In the genomic region with DNA sequence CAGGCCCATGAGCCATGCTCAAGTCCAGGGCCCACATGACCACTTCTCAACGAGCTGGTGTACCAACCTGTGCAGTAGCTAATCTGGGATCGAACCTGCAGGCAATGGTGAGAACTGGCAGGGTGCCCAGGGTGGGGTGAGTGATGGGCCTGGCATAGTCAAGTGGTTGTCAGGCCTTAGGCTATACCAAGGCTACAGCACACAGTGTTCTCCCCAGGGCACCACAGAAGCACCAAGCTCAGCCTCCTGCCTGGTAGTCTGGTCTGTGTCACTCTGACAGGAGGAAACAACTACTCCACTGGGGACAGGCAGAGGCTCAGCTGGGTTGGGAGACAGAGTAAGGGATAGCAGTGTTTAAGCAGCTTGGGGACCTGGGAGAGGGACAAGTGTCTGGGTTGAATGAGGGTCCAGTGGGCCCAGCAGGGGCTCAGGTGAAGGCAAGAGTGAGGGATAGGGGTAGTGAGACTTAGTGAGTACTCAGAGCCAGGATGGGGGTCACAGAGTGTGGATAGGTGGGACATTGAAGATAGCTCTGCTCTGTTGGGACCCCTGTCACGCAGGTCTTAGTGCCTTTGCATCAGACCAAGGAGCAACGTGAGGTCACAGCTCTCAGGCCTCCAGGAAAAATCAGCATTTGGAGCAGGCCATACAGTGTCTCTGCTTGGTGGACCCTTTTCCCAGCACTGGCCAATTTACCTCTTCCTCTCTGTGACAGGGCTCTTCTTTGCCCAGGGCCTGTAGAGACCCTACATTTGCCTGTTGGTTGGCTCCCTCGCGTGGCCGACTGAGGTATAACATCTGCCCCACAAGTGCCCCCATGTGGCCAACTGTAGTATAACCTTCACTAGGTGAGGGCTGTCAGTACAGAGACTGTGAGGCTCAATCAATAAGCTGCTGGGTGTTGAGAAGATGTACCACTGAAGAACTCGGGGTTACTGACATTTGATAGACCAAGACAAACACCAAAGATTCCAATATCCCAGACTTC, we compare ENCODE assay signal across 8 mouse cellular contexts. TPM values are rescaled to one million over a fixed set of nuclear protein-coding genes. Genes with fewer than 3 reads are reported as not detected.
DNase-seq lines count a peak whose midpoint lies in the region; ATAC-seq and TF ChIP-seq lines count a peak whose summit lies in the region.

No protein-coding gene starts in this region.

- H3K4me3 ChIP-seq in bone marrow macrophage, adult 2 months (ENCODE audit: insufficient read depth, low read length) = no peak overlapping the region
- H3K4me3 ChIP-seq in embryonic fibroblast, embryonic 13.5 days (ENCODE audit: insufficient read depth, low read length) = no peak overlapping the region
- no peak overlapping the region for H3K4me3 ChIP-seq in heart, embryonic 11.5 days (ENCODE audit: low read depth, low read length)
- H3K4me3 ChIP-seq in kidney, embryonic 15.5 days (replicated peaks) = no peak overlapping the region
- H3K4me3 ChIP-seq in liver, adult 2 months (ENCODE audit: insufficient read depth, low read depth, low read length) = no peak overlapping the region
- H3K4me3 ChIP-seq in stomach, embryonic 14.5 days (ENCODE audit: low read depth, low read length) = no peak overlapping the region

- no peaks in the 10 kb centered on the region for H3K36me3 ChIP-seq in heart, embryonic 11.5 days (ENCODE audit: control insufficient read depth, insufficient read depth, low read length)
- H3K36me3 ChIP-seq in kidney, embryonic 15.5 days = no peaks in the 10 kb centered on the region
- no peaks in the 10 kb centered on the region for H3K36me3 ChIP-seq in liver, adult 2 months (ENCODE audit: control insufficient read depth, insufficient read depth, low read length)
- no peaks in the 10 kb centered on the region for H3K36me3 ChIP-seq in stomach, embryonic 14.5 days (ENCODE audit: control insufficient read depth, insufficient read depth, low read length)

- H3K27me3 ChIP-seq in heart, embryonic 11.5 days (ENCODE audit: control insufficient read depth, insufficient read depth, low read length) = peaks cover 62% of the 10 kb centered on the region
- H3K27me3 ChIP-seq in kidney, embryonic 15.5 days = peaks cover 2% of the 10 kb centered on the region; the same call in 1 of the 2 replicates
- no peaks in the 10 kb centered on the region for H3K27me3 ChIP-seq in liver, adult 2 months (ENCODE audit: control insufficient read depth, insufficient read depth, low read length)
- no peaks in the 10 kb centered on the region for H3K27me3 ChIP-seq in stomach, embryonic 14.5 days (ENCODE audit: control insufficient read depth, insufficient read depth, low read length)

- H3K27ac ChIP-seq in bone marrow macrophage, adult 2 months (ENCODE audit: insufficient read depth, low read depth, low read length) = no peak overlapping the region
- no peak overlapping the region for H3K27ac ChIP-seq in embryonic fibroblast, embryonic 13.5 days (ENCODE audit: insufficient read depth, low read length)
- no peak overlapping the region for H3K27ac ChIP-seq in heart, embryonic 11.5 days (ENCODE audit: low read depth, low read length)
- H3K27ac ChIP-seq in kidney, embryonic 15.5 days = no peak overlapping the region
- no peak overlapping the region for H3K27ac ChIP-seq in liver, adult 2 months (replicated peaks; ENCODE audit: insufficient read depth, low read depth, low read length)
- H3K27ac ChIP-seq in stomach, embryonic 14.5 days (ENCODE audit: low read length) = no peak overlapping the region

- H3K4me1 ChIP-seq in bone marrow macrophage, adult 2 months (ENCODE audit: control insufficient read depth, insufficient read depth, low read length) = no peaks in the 10 kb centered on the region
- H3K4me1 ChIP-seq in embryonic fibroblast, embryonic 13.5 days (ENCODE audit: control insufficient read depth, insufficient read depth, low read length) = no peaks in the 10 kb centered on the region
- H3K4me1 ChIP-seq in heart, embryonic 11.5 days (ENCODE audit: control insufficient read depth, insufficient read depth, low read length) = peaks cover 4% of the 10 kb centered on the region; the same call in 1 of the 2 replicates
- H3K4me1 ChIP-seq in kidney, embryonic 15.5 days = 0 out of 2 replicates have a peak, but pooled peaks cover 4% of the 10 kb centered on the region
- H3K4me1 ChIP-seq in liver, adult 2 months (ENCODE audit: control insufficient read depth, insufficient read depth, low read length) = no peaks in the 10 kb centered on the region
- H3K4me1 ChIP-seq in stomach, embryonic 14.5 days (ENCODE audit: control insufficient read depth, insufficient read depth, low read length) = 0 out of 2 replicates have a peak, but pooled peaks cover 6% of the 10 kb centered on the region

- peak; percentile 88 to 91 for DNase-seq in B cell, adult 2 months
- peak; percentile 24 for DNase-seq in liver, adult 2 months (ENCODE audit: extremely low read depth, low read depth, low spot score)
- DNase-seq in natural killer cell, adult 2 months (ENCODE audit: low spot score in 2 of 2) = peak; percentile 77 to 78

- TF ChIP-seq POLR2A in bone marrow macrophage, adult 2 months (IDR thresholded peaks at IDR 0.05; ENCODE audit: borderline replicate concordance, low read depth, low read length) = no peak
- TF ChIP-seq POLR2A in embryonic fibroblast, embryonic 13.5 days (IDR thresholded peaks at IDR 0.05; ENCODE audit: low read depth, low read length) = no peak
- TF ChIP-seq POLR2A in liver, adult 2 months (IDR thresholded peaks at IDR 0.05; ENCODE audit: extremely low read depth, insufficient read depth, low read length) = no peak

- peak; percentile 100 for TF ChIP-seq CTCF in bone marrow macrophage, adult 2 months (IDR thresholded peaks at IDR 0.05; ENCODE audit: low read depth, low read length)
- TF ChIP-seq CTCF in embryonic fibroblast, embryonic 13.5 days (IDR thresholded peaks at IDR 0.05; ENCODE audit: borderline replicate concordance, insufficient read depth, low read length) = peak; percentile 99
- TF ChIP-seq CTCF in liver, adult 2 months (IDR thresholded peaks at IDR 0.05; ENCODE audit: low read depth, low read length) = peak; percentile 100

- H3K9ac ChIP-seq in heart, embryonic 11.5 days (ENCODE audit: low read depth, low read length) = no peak overlapping the region
- no peak overlapping the region for H3K9ac ChIP-seq in kidney, embryonic 15.5 days
- H3K9ac ChIP-seq in liver, adult 2 months (ENCODE audit: low read depth, low read length) = no peak overlapping the region
- H3K9ac ChIP-seq in stomach, embryonic 14.5 days (replicated peaks; ENCODE audit: low read depth, low read length) = no peak overlapping the region

- ATAC-seq in heart, embryonic 11.5 days (replicated peaks; ENCODE audit: insufficient number of reproducible peaks, low FRiP score, low TSS enrichment) = peak; percentile 58; the same call in 1 of the 2 replicates
- peak; percentile 76; the same call in 1 of the 2 replicates for ATAC-seq in kidney, embryonic 15.5 days (replicated peaks; ENCODE audit: low FRiP score)
- peak; percentile 60 for ATAC-seq in stomach, embryonic 14.5 days (ENCODE audit: insufficient number of reproducible peaks, insufficient read depth, low FRiP score, low read depth)

- H3K79me2 ChIP-seq in liver, adult 2 months (ENCODE audit: control insufficient read depth, insufficient read depth, low read length) = no peaks in the 10 kb centered on the region

- no peaks in the 10 kb centered on the region for H3K9me3 ChIP-seq in heart, embryonic 11.5 days (replicated peaks; ENCODE audit: control insufficient read depth, low read length)
- no peaks in the 10 kb centered on the region for H3K9me3 ChIP-seq in kidney, embryonic 15.5 days (replicated peaks)
- no peaks in the 10 kb centered on the region for H3K9me3 ChIP-seq in stomach, embryonic 14.5 days (ENCODE audit: control insufficient read depth, low read depth, low read length)

- no peak overlapping the region for H3K4me2 ChIP-seq in heart, embryonic 11.5 days
- no peak overlapping the region for H3K4me2 ChIP-seq in kidney, embryonic 15.5 days
- H3K4me2 ChIP-seq in stomach, embryonic 14.5 days (replicated peaks; ENCODE audit: low read depth, low read length) = no peak overlapping the region

- 29% methylated on average over 8 of the region's 8 CpGs for WGBS in heart, embryonic 11.5 days (ENCODE audit: insufficient replicate concordance)
- 29% methylated on average over 8 of the region's 8 CpGs for WGBS in kidney, embryonic 15.5 days
- WGBS in liver, adult 2 months = 39% methylated on average over 8 of the region's 8 CpGs
- WGBS in stomach, embryonic 14.5 days = 35% methylated on average over 8 of the region's 8 CpGs

RNA-seq across cellular contexts. Expression of gene Th, which starts 12.0 kb away (rescaled TPM):
- not detected in 2 replicates for polyA plus RNA-seq in bone marrow macrophage, adult 2 months (2012; ENCODE audit: insufficient read depth, insufficient read length, missing spikeins)
- polyA plus RNA-seq in embryonic fibroblast, embryonic 13.5 days (2011; ENCODE audit: insufficient read length, low read depth, missing spikeins) = not detected in 2 replicates
- 1.5 TPM in 2 replicates for polyA plus RNA-seq in heart, embryonic 11.5 days (2014; fragmentation: Nextera tagmentation; extraction: Ambion mirVana)
- 5.5 and 35.4 TPM in 2 replicates for polyA plus RNA-seq in kidney, embryonic 15.5 days (2015; fragmentation: Nextera tagmentation; extraction: Ambion mirVana)
- total RNA-seq in liver, adult 2 months (2014; rRNA removed) = 0.60 TPM in 1 of 2 replicates, not detected in the other
- polyA plus RNA-seq in liver, adult 2 months (2012; rRNA removed) = not detected in 2 replicates
- 3.2 and 3.7 TPM in 2 replicates for polyA plus RNA-seq in stomach, embryonic 14.5 days (2014; fragmentation: Nextera tagmentation; extraction: Ambion mirVana)

RNA-seq across cellular contexts. Expression of gene Ascl2, which starts 50.1 kb away (rescaled TPM):
- not detected in 2 replicates for polyA plus RNA-seq in bone marrow macrophage, adult 2 months (2012; ENCODE audit: insufficient read depth, insufficient read length, missing spikeins)
- polyA plus RNA-seq in embryonic fibroblast, embryonic 13.5 days (2011; ENCODE audit: insufficient read length, low read depth, missing spikeins) = not detected in 2 replicates
- 0.42 and 0.44 TPM in 2 replicates for polyA plus RNA-seq in heart, embryonic 11.5 days (2014; fragmentation: Nextera tagmentation; extraction: Ambion mirVana)
- 0.73 and 1.1 TPM in 2 replicates for polyA plus RNA-seq in kidney, embryonic 15.5 days (2015; fragmentation: Nextera tagmentation; extraction: Ambion mirVana)
- not detected in 2 replicates for total RNA-seq in liver, adult 2 months (2014; rRNA removed)
- 0.11 TPM in 1 of 2 replicates, not detected in the other for polyA plus RNA-seq in liver, adult 2 months (2012; rRNA removed)
- 3.9 and 4.6 TPM in 2 replicates for polyA plus RNA-seq in stomach, embryonic 14.5 days (2014; fragmentation: Nextera tagmentation; extraction: Ambion mirVana)

Comparison
In these comparisons a context has a peak if more than half of its experiments do, and no peak if none do; other contexts are left out.
1. DNase-seq: peak in every context shown above with its lines; median percentile 90 in B cell, adult 2 months; 78 in natural killer cell, adult 2 months; 24 in liver, adult 2 months.